Mouse (Mus musculus): ENCODE results near the gene Trub1.

Gene Trub1

GRCm38 (mm10) chr19:57442936-57443657, 9.6 kb upstream of the Trub1 start:
- no peak for DNase-seq

GRCm38 (mm10) chr19:57445049-57445448, 7.7 kb upstream of the Trub1 start:
- DNase-seq, result no peak

DNA sequence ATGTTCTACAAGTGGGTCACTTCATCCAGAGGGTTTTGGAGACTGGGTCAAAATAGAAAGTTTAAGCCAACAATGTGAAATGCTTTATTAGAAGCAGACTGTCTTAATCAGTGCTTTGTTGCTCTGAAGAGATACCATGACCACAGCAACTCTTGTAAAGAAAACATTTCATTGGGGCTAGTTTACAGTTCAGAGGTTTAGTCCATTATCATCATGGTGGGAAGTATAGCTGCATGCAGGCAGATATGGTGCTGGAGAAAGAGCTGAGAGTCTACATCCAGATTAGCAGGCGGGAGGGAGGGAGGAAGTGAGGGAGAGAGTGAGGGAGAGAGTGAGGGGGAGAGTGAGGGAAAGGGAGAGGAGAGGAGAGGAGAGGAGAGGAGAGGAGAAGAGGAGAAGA, 1.9 kb upstream of the Trub1 start:
- no peak for DNase-seq

GRCm38 (mm10) chr19:57451762-57452161, 950 bp upstream of the Trub1 start:
- DNase-seq, result no peak

DNA sequence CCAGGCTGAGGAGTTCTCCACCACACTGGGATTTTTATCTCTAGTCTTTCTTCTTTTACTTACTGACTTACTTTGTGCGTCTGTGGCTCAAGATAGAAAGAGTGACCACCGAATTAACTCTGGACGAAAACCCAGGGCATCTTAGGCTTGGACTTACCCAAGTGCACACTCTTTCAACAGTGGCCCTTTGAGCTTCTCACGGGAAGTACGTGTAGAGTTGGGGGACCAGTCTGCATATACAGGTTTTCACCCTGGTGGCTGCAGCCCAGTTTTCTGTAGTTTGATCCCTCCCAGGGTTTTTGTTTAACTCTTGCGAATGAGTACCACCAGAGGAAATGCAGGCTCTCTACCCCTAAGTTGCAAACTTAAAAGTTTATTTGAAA, 497 bp downstream of the Trub1 start:
- no peak for DNase-seq

DNA sequence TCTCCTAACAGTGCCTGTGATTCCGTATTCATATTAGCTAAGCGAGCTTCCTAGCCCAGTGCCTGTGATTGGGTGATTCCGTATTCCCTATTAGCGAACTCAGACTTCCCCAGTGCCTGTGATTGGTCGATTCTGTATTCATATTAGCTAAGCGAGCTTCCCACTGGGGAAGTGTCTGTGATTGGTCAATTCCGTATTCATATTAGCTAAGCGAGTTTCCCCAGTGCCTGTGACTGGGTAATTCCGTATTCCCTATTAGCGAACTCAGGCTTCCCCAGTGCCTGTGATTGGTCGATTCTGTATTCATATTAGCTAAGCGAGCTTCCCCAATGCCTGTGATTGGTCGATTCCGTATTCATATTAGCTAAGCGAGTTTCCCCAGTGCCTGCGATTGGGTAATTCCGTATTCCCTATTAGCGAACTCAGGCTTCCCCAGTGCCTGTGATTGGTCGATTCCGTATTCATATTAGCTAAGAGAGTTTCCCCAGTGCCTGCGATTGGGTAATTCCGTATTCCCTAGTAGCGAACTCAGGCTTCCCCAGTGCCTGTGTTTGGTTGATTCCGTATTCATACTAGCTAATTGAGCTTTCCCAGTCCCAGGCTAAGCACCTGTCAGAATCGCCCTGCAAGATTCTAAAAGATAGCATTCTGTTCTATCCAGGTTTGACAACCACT, 2.7 kb downstream of the Trub1 start:
- no peak for DNase-seq

- peak; percentile 38 to 58 for DNase-seq
These were observed 4.4 kb downstream of the Trub1 start for GRCm38 (mm10) chr19:57457075-57457474.

DNA sequence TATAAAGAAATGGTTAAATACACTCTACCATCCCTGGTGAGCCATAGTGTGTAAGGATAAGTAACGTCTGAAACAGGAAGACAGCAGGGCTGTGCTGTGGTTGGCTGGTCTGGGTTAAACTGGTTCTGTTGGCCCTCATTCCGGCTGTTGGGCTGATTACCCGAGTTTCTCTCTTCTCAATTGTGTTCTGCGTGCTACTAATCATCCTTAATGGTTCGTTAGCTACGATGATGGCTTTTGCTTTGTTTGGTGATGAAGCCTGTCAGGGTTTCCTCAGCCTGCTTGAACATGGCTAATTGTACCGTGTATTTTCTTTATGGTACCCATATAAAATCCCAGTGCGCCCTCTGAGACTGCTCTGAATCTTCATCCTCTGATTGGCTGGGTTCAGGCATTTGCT, 11.0 kb downstream of the Trub1 start:
- no peak for DNase-seq

DNA sequence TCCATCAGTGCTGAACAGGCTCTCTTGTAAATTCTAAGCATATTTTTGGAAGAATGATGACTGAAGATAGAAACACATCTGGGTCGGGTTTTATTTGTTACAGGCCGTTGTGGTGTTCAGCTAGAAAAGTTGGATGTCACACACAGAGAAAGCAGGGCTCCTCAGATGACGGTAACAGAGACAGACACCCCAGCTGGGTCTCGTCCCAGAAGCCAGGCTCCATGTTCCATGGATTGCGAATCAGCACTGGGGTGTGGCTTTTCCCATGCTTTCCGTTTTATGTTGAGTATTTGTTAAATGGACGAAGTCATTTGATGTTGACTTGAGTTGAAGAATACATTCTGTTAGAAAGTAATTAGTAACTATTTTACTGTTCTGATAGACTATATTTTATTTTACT, 13.0 kb downstream of the Trub1 start:
- no peak for DNase-seq

GRCm38 (mm10) chr19:57471033-57471432, 18.3 kb downstream of the Trub1 start:
- no peak for DNase-seq

- DNase-seq, result no peak
These were observed 19.5 kb downstream of the Trub1 start for GRCm38 (mm10) chr19:57472169-57472568.

DNA sequence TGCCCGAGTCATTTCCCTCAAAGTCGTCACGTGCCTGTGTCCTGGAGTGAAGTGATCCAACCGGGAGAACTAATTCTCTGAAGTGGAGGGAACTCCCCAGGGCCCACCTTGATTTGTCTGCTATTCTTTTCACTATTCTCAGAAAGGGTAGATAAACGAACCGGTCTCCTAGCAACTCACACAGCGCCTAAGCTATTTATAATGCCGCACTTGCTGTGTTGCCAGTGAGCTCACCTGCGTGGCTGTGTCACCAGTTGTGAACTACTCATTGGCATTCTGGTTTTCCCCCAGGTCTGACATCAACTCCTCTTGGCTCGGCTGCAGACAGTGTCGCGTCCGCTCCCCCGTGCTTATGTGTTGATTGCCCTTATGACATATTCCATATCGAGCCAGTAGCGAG, 20.6 kb downstream of the Trub1 start:
- DNase-seq, result peak; percentile 23 to 56

DNA sequence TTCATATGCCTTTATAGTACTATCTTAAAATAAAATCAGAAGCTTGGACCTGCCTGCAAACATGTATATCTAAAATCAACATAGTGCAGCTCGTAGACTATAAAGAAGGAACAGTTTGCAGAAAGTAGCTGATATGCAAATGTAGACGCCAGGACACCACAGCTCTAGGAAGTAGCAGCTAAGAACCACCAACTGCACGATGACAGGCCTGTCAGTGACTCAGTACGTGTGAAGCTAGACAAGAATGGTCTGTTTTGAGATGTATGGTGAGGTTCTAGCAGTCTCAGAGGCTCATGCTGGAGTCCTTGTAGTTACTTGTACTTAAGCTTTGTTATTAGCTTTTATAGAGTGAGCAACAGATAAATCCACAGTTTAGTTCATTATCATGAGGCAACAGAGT, 22.6 kb downstream of the Trub1 start:
- no peak for DNase-seq

GRCm38 (mm10) chr19:57477310-57477709, 24.6 kb downstream of the Trub1 start:
- DNase-seq, result no peak

DNA sequence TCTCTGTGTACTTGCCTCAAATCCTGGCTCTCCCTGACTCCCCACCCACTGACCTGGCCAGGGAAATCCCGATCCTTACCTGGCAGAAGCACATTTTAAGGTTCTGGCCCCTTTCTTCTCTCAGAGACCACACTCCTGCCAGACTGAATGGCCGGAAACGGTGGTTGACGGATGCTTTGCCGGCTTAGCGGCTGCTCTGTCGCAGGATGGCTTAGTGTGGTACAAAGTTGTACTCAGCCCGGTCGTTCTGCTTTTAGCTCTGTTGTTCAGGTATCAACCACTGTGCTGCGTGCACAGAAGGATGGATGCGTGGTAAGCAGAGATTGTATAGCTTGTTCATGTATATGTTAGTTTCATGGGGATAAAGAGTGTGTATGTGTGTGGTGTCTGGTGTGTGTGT, 25.3 kb downstream of the Trub1 start:
- DNase-seq, result no peak

DNA sequence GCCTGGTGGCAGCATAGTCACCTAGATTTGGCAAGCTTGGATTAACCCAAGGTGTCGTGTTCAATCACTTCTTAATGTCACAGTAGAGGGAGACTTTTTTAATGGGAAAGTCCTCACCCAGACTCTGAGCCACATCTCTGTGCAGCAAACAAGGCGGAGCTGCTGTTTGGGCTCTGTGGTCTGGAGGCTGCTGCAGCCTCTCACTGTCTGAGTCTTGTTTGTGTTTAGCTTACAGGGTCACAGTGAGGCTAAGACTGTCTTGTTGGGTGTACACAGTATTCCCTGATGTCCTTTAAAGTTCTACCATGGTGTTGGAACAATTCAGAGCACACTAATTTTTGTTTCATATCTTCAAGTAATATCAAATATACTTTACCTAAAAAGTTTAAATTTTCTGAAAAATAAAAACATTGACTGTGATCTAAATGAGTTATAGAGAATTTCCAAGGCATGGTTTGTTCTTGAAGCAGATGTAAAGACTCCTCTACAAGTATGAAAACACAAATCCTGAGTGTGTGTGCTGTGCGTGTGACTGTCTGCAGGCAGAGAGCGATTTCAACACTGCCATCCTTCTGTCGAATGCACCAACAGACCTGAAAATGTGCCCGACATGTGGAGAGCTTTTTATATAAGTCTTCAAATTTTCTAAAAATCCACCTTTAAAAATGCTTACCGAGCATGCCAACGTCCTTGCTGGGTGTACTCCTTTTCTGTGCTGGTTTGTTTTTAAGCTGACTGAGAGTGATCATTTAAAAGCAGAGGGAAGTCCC, 27.4 kb downstream of the Trub1 start:
- DNase-seq, result no peak

DNA sequence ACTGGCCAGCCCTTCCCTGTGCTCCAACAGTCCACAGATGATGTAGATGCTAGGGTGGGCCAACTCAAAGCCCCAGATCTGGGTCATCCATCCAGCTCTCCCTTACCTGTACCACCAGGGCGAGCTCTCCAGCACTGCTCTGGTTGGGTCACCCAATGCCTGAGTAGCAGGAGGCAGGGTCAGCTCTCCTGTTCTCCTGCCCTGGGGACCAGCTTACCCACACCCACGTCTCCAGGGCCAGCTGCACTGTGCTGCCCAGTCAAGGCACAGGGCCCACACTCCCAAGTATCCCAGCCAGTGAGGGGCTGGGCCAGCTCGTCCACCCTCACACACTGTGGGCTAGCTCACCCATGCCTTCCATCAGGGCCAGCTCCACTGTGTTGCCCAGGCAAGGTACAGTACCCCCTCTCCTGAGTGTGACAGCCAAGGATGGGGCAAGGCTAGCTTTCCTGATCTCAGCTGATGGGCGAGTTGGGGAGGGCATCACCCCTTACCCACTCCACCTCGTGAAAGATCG, 29.1 kb downstream of the Trub1 start:
- DNase-seq, result no peak

DNA sequence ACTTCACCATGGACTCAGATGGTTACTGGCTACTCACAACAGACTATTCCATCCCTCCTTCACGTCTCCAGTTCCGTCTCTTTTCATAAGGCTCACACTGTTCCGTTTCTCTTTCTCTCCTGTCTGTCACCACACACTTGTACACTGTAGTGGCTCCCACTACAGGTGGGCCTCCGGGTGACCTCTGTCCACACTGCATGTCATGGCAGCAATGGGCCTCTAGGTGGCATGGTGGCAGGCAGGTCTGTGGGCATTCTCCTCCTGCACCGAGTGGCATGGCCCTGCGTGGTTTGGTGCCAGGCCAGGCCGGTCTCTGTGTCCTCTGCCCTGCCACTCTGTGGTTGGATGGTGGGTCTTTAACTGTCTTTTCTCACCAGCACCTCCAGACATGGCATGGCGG, 30.1 kb downstream of the Trub1 start:
- DNase-seq, result peak; percentile 60 to 78

GRCm38 (mm10) chr19:57487051-57487658, 34.4 kb downstream of the Trub1 start:
- no peak for DNase-seq

DNA sequence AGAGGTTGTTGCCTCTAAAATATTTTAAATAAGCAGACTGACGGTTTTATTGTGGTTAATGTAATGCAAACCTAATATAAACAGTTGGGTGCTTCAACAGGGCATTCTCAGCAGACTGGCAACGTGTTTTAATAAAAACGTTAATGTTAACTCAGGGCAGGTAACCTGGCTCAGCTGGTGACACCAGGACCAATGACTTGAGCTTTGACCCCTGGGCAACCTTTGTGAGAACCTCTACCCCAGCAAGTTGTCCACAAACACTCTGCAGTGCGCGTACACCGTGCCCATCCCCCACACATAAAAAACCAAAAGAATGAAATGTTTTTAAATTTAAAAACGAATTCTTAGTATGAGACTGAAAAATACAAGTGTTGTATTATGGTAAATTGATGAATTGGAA, 36.8 kb downstream of the Trub1 start:
- no peak for DNase-seq

GRCm38 (mm10) chr19:57491030-57491429, 38.3 kb downstream of the Trub1 start:
- no peak for DNase-seq

DNA sequence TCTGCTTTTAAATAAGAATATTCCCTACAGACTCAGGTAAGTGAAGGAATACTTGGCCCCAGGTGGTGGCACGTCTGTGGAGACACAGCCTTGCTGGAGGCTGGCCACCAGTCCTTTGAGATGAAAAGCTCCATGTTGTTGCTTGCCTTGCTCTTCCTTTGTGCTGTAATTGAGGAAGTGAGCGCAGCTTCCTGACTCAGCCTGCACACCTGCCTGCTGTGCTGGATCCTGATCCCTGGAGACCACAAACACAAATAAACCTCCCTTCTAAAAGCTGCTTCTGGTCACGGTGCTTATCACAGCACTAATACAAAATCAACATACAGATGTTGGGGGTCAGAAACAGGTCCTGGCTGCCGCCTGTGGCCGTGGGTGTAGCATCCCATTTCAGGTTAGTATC, 41.3 kb downstream of the Trub1 start:
- no peak for DNase-seq

GRCm38 (mm10) chr19:57498110-57498743, 45.5 kb downstream of the Trub1 start:
- no peak for DNase-seq

Measured in lung, adult 18-20 months (tissue).